In genomic region chr1:89342794-89343193, GRCm38 (mm10) we compare ENCODE assay signal across 11 mouse cellular contexts.
DNase-seq lines count a peak whose midpoint lies in the region; ATAC-seq and TF ChIP-seq lines count a peak whose summit lies in the region.
"Had no signal": no experiment of that assay in that cellular context is flagged by ENCODE, and none has a peak within 500 bp of the region (broad histone marks: within the 10 kb centered on the region; RNA-seq: fewer than 3 reads in every experiment).

No protein-coding gene starts in this region.

- no peak for ATAC-seq in intestine, postnatal 0 days
- ATAC-seq in intestine, embryonic 15.5 days, result no peak
- ATAC-seq in Patski, result no peak
- ATAC-seq in megakaryocyte progenitor cell, adult 5-6 weeks (replicated peaks; ENCODE audit: poor library complexity), result peak; percentile 50; the same call in 1 of the 2 replicates
- ATAC-seq: intestine, embryonic 16.5 days had no signal

- peak; percentile 19 for DNase-seq in lung, postnatal 14 days
- no peak for DNase-seq in lung, postnatal 25 days (ENCODE audit: low spot score)
- no peak for DNase-seq in Patski (ENCODE audit: low read depth, low spot score)
- no peak for DNase-seq in embryonic facial prominence, embryonic 10.5 days (ENCODE audit: low spot score)
- DNase-seq in gastrocnemius, adult 18-20 months (ENCODE audit: low spot score), result no peak

- H3K9ac ChIP-seq in intestine, postnatal 0 days (ENCODE audit: low read depth, low read length), result no peak overlapping the region
- H3K9ac ChIP-seq in intestine, embryonic 15.5 days, result no peak overlapping the region
- H3K9ac ChIP-seq: embryonic facial prominence, embryonic 15.5 days; neural tube, embryonic 12.5 days had no signal

- POLR2A ChIA-PET in Patski (lab: Charles Lee), result interaction anchor here (0.6 kb wide), 1 partner anchor 182 kb away, joined by 3 read pairs; no protein-coding TSS in a partner anchor

- CTCF ChIA-PET in Patski (lab: Charles Lee), result interaction anchor here (1.1 to 1.2 kb wide), 2 partner anchors 26 to 107 kb away, joined by 3 read pairs; no protein-coding TSS in a partner anchor

- peak; percentile 58 for TF ChIP-seq CTCF in intestine, postnatal 0 days (IDR thresholded peaks at IDR 0.05; ENCODE audit: low read depth)
- peak; percentile 61 for TF ChIP-seq CTCF in Patski (IDR thresholded peaks at IDR 0.05)

- 51% methylated on average over 4 of the region's 4 CpGs for WGBS in intestine, postnatal 0 days
- WGBS in intestine, embryonic 15.5 days, result 48% methylated on average over 4 of the region's 4 CpGs
- WGBS in embryonic facial prominence, embryonic 10.5 days, result 41% methylated on average over 4 of the region's 4 CpGs

- no peaks in the 10 kb centered on the region for H3K36me3 ChIP-seq in intestine, postnatal 0 days (ENCODE audit: control insufficient read depth, insufficient read depth)
- no peaks in the 10 kb centered on the region for H3K36me3 ChIP-seq in intestine, embryonic 15.5 days
- no peaks in the 10 kb centered on the region for H3K36me3 ChIP-seq in embryonic facial prominence, embryonic 10.5 days (replicated peaks)
- H3K36me3 ChIP-seq: embryonic facial prominence, embryonic 15.5 days; neural tube, embryonic 12.5 days had no signal

- H3K27ac ChIP-seq in intestine, postnatal 0 days (ENCODE audit: low read depth, low read length), result no peak overlapping the region
- H3K27ac ChIP-seq in intestine, embryonic 15.5 days, result no peak overlapping the region
- no peak overlapping the region for H3K27ac ChIP-seq in embryonic facial prominence, embryonic 10.5 days (replicated peaks)
- H3K27ac ChIP-seq: embryonic facial prominence, embryonic 15.5 days; neural tube, embryonic 12.5 days had no signal

- H3K27me3 ChIP-seq in intestine, postnatal 0 days (replicated peaks; ENCODE audit: control insufficient read depth, insufficient read depth, low read length), result no peaks in the 10 kb centered on the region
- H3K27me3 ChIP-seq in intestine, embryonic 15.5 days (replicated peaks), result no peaks in the 10 kb centered on the region
- no peaks in the 10 kb centered on the region for H3K27me3 ChIP-seq in Patski
- no peaks in the 10 kb centered on the region for H3K27me3 ChIP-seq in embryonic facial prominence, embryonic 10.5 days (replicated peaks; ENCODE audit: low read depth, poor library complexity, severe bottlenecking)
- H3K27me3 ChIP-seq: embryonic facial prominence, embryonic 15.5 days; neural tube, embryonic 12.5 days had no signal

- H3K4me1 ChIP-seq in intestine, postnatal 0 days (replicated peaks; ENCODE audit: control insufficient read depth, insufficient read depth, low read length), result no peaks in the 10 kb centered on the region
- no peaks in the 10 kb centered on the region for H3K4me1 ChIP-seq in intestine, embryonic 15.5 days (replicated peaks)
- no peaks in the 10 kb centered on the region for H3K4me1 ChIP-seq in embryonic facial prominence, embryonic 10.5 days
- H3K4me1 ChIP-seq: embryonic facial prominence, embryonic 15.5 days; neural tube, embryonic 12.5 days had no signal

- in situ Hi-C loops in Patski (cut with MboI; ENCODE audit: low pct_unique_long_range_greater_than_20kb), result no loop called here

- H3K9me3 ChIP-seq in intestine, postnatal 0 days (ENCODE audit: control insufficient read depth), result no peaks in the 10 kb centered on the region
- H3K9me3 ChIP-seq in intestine, embryonic 15.5 days, result no peaks in the 10 kb centered on the region
- no peaks in the 10 kb centered on the region for H3K9me3 ChIP-seq in embryonic facial prominence, embryonic 10.5 days
- H3K9me3 ChIP-seq: embryonic facial prominence, embryonic 15.5 days; neural tube, embryonic 12.5 days had no signal

- no peak overlapping the region for H3K4me3 ChIP-seq in intestine, postnatal 0 days (ENCODE audit: low read depth, low read length)
- H3K4me3 ChIP-seq in intestine, embryonic 15.5 days (replicated peaks), result no peak overlapping the region
- H3K4me3 ChIP-seq in embryonic facial prominence, embryonic 10.5 days, result no peak overlapping the region
- H3K4me3 ChIP-seq: embryonic facial prominence, embryonic 15.5 days; neural tube, embryonic 12.5 days had no signal

- H3K4me2 ChIP-seq in intestine, postnatal 0 days (replicated peaks; ENCODE audit: low read depth), result no peak overlapping the region
- no peak overlapping the region for H3K4me2 ChIP-seq in intestine, embryonic 15.5 days (replicated peaks)
- H3K4me2 ChIP-seq: embryonic facial prominence, embryonic 15.5 days; neural tube, embryonic 12.5 days had no signal
